Mouse (Mus musculus): Measurements from ENCODE around the gene Slc2a4.
A peak's percentile ranks its signal among the peaks of the same experiment; 100 is the strongest.
"Not testable (repeated sequence)": the region's sequence is repeated elsewhere in the genome, so short reads cannot be mapped to it uniquely, and the experiment has no call there.

Slc2a4 gene

GRCm38 (mm10) chr11:69919053-69919452 is 28.9 kb downstream of the Slc2a4 start:
- DNase-seq = no peak

GRCm38 (mm10) chr11:69918118-69918517 is 29.9 kb downstream of the Slc2a4 start:
- DNase-seq = no peak

- no peak for DNase-seq
These were observed 30.5 kb downstream of the Slc2a4 start for GRCm38 (mm10) chr11:69917379-69917948.

DNA sequence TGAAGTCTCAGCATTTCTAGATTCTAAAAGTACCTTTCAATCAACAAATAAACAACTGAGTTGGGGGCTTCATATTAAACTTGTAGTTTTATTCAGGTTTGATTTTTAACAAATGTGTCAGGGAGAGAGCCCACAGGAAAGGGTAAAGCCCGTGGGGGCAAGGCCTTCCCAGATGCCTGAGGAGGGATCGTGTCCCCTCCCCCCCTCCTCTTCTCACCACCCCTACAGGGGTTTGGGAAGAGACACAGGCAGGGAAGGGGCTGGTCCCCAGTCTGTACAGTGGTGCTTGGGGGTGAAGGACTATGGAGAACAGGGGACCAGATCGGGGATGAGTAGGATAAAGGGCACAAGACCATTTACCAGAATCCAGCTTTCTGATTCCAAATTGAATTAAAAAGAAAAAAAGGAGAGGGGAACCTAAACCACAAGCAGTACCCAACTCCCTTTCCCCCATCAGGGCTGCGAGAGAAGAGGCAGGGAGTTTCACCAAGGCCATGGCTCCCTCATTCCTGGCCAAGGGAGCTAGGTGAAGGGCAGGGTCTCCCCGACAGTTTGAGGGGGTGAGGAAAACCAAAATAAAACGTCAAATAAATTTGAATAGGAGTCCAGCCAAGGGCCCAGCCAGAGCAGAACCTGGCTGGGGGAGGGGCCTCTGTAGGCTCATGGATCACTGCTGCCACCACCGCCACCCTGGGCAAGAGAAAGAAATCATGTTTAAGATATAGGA is 31.2 kb downstream of the Slc2a4 start:
- not testable (repeated sequence) for DNase-seq

DNA sequence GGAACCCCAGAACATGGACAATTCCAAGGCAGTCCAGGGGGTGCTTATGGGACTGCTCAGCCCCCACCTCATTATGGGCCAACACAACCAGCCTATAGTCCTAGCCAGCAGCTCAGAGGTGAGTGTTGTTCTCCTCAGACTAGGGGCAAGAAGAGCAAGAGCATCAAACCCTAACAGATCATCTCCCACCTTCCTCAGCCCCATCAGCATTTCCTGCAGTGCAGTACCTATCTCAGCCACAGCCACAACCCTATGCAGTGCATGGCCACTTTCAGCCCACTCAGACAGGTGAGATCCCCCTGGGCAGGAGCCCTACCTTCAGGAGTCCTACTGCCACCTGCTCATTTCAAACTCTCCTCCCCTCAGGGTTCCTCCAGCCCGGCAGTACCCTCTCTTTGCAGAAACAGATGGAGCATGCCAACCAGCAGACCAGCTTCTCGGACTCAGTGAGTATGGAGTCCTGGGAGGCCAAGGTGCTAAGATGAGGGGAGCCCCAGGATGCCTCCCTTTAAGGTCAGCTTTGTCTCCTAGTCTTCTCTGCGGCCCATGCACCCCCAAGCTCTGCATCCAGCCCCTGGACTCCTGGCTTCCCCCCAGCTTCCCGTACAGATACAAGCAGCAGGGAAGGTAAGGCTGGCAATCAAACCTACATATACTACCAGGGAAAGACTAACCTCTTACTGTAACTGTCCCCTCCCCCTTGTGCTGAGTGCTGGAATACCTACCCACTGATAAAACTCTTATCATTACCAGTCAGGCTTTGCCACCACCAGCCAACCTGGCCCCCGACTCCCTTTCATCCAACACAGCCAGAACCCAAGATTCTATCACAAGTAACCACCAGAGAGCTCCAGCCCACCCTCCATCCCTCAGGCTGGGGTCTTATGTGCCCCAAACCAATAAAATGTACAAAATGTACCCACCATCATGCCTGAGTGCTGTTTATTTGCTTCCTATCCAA is 32.0 kb downstream of the Slc2a4 start:
- DNase-seq = no peak

DNA sequence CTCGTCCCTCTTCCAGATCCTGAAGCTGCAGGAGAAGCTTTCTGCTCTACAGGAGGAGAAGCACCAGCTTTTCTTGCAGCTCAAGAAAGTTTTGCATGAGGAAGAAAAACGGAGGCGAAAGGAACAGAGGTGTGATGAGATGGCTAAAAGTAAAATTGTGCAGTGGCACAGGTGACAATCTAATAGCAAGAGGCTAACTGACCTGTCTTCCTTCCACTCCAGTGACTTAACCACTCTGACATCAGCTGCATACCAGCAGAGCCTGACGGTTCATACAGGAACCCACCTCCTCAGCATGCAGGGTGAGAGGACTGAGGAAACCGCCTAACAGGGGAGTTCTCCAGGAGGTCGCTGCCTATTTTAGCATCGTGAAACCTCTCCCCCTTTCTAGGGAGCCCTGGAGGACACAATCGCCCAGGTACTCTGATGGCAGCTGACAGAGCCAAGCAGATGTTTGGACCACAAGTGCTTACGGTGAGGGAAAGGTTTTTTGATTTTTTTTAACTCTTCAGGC is 33.0 kb downstream of the Slc2a4 start:
- no peak for DNase-seq

- no peak for DNase-seq
These were observed 33.6 kb downstream of the Slc2a4 start for GRCm38 (mm10) chr11:69914372-69914764.

- DNase-seq = peak; percentile 90
These were observed 34.2 kb downstream of the Slc2a4 start, which contains the start of gene Gps2 for GRCm38 (mm10) chr11:69913554-69914371. Gene Gps2, plus strand, starts transcription at chr11:69913888.

- DNase-seq = no peak
These were observed 35.1 kb downstream of the Slc2a4 start for GRCm38 (mm10) chr11:69912716-69913530.

DNA sequence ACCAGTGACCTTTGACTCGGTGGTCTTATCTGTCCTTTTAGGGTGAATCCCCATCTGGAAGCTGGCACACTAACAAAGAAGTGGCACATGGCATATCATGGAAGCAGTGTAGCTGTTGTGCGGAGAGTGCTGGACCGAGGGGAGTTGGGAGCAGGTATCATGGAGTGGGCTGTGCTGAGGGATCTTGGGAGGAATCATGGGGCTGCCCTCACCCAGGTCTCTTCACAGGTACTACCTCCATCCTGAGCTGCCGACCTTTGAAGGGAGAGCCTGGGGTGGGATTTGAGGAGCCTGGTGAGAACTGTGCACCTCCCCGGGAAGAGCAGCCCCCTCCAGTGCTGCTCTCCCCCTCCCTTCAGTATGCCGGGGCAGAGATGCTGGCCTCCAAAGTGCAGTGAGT is 36.3 kb downstream of the Slc2a4 start:
- no peak for DNase-seq

- DNase-seq = no peak
These were observed 37.0 kb downstream of the Slc2a4 start for GRCm38 (mm10) chr11:69910781-69911560.

GRCm38 (mm10) chr11:69910177-69910576 is 37.8 kb downstream of the Slc2a4 start:
- DNase-seq = no peak

DNA sequence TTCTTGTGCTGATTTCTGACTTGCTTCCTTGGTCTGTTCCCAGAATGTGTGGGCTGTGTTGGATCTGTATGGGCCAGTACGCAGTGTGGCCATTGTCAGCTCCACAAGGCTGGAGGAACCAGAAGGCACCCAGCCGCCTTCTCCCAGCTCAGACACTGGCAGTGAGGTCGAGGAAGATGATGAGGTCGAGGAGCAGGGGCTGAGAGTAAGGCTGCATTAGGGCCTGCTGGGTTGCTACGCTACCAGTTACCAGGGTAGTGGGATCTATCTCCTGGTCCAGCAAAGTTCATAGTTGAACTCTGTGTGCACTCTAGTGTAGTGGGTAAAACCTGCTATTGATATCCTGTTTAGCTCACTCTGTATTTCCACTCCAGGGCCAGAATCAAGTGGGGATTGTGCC is 38.8 kb downstream of the Slc2a4 start:
- no peak for DNase-seq

DNA sequence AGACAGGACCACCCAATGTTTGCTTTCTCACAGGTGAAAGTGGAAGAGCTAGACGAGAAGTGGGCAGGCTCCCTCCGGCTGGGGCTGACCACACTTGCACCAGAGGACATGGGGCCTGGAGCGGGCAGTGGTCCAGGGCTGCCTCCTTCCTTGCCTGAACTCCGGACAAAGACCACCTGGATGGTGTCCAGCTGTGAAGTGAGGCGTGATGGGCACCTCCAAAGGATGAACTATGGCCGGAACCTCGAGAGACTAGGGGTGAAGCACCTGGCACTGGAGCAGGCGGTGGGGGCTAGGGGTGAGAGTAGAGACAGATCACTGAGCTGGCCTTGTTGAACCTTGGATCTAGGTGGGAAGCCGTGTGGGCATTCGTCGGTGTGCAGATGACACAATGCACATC is 39.3 kb downstream of the Slc2a4 start:
- DNase-seq = no peak

DNA sequence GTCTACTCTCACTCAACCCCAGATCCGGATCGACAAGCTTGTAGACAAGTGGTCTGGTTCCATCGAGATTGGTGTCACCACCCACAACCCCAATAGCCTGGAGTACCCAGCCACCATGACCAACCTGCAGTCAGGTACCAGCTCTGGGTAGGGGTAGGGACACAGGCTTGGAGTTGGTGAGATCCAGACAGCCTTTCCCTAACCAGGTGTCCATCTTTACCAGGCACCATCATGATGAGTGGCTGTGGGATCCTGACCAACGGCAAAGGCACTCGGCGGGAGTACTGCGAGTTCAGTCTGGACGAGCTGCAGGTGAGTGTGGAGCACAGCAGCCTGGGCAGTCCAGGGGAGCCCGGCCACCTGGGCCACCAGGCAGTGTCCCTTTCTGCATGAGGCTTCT is 43.7 kb downstream of the Slc2a4 start:
- DNase-seq = no peak

DNA sequence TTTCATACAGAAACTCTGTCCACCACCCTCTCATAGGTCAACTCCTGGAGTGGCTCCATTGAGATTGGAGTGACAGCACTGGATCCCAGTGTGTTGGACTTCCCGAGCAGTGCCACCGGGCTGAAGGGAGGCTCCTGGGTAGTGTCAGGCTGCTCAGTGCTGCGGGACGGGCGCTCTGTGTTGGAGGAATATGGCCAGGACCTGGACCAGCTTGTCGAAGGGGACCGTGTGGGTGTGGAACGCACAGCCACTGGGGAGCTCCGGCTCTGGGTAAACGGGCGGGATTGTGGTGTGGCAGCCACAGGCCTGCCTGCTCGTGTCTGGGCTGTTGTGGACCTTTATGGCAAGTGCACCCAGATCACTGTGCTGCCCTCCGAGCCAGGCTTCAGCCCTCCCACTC is 45.0 kb downstream of the Slc2a4 start:
- no peak for DNase-seq

- DNase-seq = no peak
These were observed 46.0 kb downstream of the Slc2a4 start for GRCm38 (mm10) chr11:69901993-69902392.

DNA sequence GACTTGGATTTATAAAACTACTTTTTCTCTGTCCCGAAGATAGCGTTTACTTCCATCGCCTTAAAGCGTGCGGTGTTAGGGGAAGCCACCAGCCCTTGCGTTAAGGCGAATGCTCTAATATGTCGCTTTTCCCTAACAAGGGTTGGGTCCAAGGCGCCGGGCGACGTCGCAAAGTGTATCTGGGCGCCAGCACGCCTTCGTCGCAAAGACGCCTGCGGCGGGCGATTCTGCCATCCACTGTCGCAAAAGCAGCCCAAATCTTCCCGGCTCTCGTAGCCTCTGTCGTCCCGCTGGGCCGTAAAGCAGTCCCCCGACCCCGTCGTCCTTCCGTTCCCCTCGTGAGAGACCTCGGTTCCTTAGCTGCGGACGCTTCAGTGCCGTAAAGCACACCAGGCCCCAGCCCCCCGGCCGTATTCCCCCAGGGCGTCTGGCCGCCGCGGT is 46.6 kb downstream of the Slc2a4 start:
- peak; percentile 87 for DNase-seq

- DNase-seq = peak; percentile 77
These were observed 47.2 kb downstream of the Slc2a4 start, which contains the start of the genes 2810408A11Rik and Neurl4 for GRCm38 (mm10) chr11:69900471-69901405. Gene 2810408A11Rik, minus strand, starts transcription at chr11:69900987. Gene Neurl4, plus strand, starts transcription at chr11:69901072.

Measured in right cerebral cortex, postnatal 4 days (tissue).